Mouse (Mus musculus): ENCODE data around the gene Cldn17.

The Cldn17 gene

GRCm38 (mm10) chr16:88506878-88507277, at the start of gene Cldn17:
TSS of gene Cldn17 (minus strand) at chr16:88506978.
- no peak for DNase-seq (ENCODE audit: low read depth, low spot score)

DNA sequence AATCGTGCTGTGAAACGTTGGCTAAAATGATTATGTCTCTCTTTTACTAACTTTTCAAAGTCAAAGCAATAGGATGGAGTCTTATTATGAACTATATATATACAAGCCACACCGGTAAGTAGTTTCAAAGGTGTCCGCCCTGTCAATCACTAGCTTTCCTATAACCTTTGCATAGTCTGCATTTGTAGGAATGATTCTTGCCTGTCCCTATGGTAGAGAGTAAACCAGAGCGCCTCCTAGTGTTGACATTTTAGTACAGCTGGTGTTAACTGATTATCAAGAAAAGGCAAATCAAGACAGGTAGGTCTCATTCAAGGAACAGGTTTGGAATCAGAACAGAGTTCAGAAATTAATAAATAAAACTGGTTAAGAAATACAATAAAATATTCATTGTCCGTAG, 35.7 kb upstream of the Cldn17 start:
- DNase-seq (ENCODE audit: low read depth, low spot score): peak; percentile 3

DNA sequence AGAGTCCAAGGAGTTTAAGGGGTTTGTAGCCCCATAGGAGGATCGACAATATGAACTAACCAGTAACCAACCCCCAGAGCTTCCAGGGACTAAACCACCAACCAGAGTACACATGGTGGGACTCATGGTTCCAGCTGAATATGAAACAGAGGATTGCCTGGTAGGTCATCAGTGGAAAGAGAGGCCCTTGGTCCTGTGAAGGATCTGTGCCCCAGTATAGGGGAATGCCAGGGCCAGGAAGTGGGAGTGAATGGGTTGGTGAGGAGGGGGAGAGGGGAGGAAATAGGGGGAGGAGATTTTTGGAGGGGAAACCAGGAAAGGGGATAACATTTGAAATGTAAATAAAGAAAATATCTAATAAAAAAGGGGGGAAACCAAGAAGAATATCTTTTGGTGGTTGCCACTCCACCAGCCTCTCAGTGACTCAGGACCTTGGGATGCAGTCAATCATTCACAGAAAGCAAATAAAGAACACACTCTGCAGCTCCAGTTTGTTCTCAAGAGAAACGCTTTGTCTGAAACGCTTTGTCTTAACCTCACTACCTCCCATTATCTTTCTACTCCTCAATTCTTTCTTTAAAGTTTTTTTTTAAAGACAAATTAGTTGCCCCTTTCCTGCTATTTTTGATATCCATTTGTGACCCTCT, 33.2 kb upstream of the Cldn17 start:
- no peak for DNase-seq (ENCODE audit: low read depth, low spot score)

- no peak for DNase-seq (ENCODE audit: low read depth, low spot score)
These were observed 4.6 kb upstream of the Cldn17 start for GRCm38 (mm10) chr16:88511348-88511747.

GRCm38 (mm10) chr16:88508150-88508549, 1.4 kb upstream of the Cldn17 start:
- no peak for DNase-seq (ENCODE audit: low read depth, low spot score)

DNA sequence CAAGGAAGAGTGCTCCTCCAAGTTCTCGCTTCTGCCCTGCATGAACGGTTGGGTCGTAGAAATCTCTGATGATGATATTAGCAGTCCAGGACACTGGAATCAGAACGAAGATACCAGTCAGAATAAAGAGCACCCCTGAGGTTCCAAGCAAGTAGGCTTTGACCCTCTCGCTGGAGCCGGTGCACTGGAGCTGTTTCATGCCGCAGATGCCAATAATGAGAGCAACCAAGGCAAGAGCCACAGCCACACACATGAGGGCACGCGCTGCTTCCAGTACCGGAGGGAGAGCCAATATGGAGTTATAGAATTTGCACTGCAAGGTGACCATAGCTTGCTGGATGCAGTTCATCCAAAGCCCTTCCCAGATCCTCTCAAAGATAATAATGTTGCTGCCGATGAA, 440 bp downstream of the Cldn17 start:
- no peak for DNase-seq (ENCODE audit: low read depth, low spot score)

- no peak for DNase-seq (ENCODE audit: low read depth, low spot score)
These were observed 18.7 kb downstream of the Cldn17 start for GRCm38 (mm10) chr16:88488096-88488495.

DNA sequence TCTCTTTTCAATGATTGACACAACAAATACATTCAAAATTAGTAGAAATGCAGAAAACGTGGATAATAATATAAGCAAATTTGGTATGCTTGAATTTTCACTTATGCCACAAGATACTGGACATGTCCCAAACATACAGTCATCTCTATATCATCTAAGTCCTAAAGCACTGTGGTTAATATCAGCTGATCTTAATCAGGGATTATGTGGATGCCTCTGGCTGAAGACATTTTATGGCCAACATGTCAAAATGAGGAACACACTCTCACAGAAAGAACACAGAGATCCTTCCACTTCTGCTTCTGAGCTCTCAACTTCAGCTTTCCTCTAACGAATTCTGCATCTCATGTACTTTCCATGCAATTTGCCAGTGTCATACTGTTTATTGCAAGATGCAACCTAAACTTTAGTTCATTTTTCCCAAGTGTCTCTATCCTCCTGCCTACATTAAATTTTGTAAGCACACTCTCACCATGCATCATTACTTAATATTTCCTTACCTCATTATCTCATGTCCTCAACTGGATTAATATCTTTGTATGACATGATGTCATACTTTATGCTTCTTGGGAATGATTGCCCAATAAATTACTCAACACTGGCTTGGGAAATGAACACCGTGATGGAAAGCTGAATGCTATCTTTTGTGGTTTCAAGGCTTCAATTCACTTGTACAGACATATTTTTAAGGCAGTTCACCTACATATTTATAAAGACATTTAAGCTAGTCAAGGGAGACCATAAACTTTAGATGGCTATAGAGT, 26.6 kb downstream of the Cldn17 start:
- DNase-seq (ENCODE audit: low read depth, low spot score): no peak

DNA sequence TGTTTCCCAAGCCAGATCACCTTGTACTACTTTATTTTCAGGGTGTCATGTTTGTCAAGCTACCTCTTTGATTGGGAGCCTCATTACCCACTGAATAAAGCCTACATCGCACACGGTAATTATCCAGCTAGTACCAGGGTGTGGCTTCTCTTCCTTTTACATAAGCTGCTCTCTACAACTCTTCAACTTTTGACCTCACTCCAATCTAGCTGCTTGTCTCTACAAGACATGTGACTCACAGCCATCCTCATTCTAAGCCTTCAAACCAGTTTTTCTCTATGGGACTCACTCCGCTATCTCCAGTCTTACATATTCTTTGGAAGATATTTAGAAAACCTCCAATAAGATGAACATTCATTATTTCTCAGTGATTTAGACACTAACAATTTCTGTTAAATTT, 43.5 kb downstream of the Cldn17 start:
- no peak for DNase-seq (ENCODE audit: low read depth, low spot score)
